Mouse (Mus musculus) megakaryocyte, embryonic 14.5 days (primary cell): ENCODE measurements at regions not wholly inside any gene's neighbourhood (a gene's known extent, or its start where the extent isn't known, plus 50 kb on each side); places are given as distances from the start of the nearest gene placed in this dataset.

ENCODE experiments used
- FLI1 ChIP-seq: IDR thresholded peaks from 2 replicates; pipeline ENCODE4 v1.6.1; 2012; ENCODE audit warnings: low read length, inconsistent platforms, mixed read lengths
- GATA1 ChIP-seq: IDR thresholded peaks from 3 replicates; pipeline ENCODE4 v1.6.1; 2012; ENCODE audit warnings: mixed read lengths, low read length, inconsistent platforms, borderline replicate concordance

- TF ChIP-seq GATA1 (no peak), FLI1 (no peak)
Measured at GRCm38 (mm10) chr13:101216421-101216820, 383.2 kb upstream of the Slc30a5 start.
